Mouse (Mus musculus) myocyte (in vitro differentiated cells): ENCODE measurements at regions not wholly inside any gene's neighbourhood (a gene's known extent, or its start where the extent isn't known, plus 50 kb on each side); places are given as distances from the start of the nearest gene placed in this dataset.

ENCODE experiments used
- E2F4 ChIP-seq: IDR thresholded peaks from one replicate; pipeline ENCODE4 v1.6.1; 2011; ENCODE audit warnings: mild to moderate bottlenecking, control low read depth, moderate library complexity; ENCODE audit not compliant: insufficient read depth
- MAX ChIP-seq: IDR thresholded peaks from one replicate; pipeline ENCODE4 v1.6.1; 2011; ENCODE audit warnings: low read depth, mild to moderate bottlenecking, control low read depth
- MYOD1 ChIP-seq, 3 experiments: IDR thresholded peaks; one replicate each; pipeline ENCODE4 v1.6.1; 2011; ENCODE audit warnings: control low read depth in 2 of 3, low read depth in 2 of 3, mild to moderate bottlenecking in 2 of 3, moderate library complexity in 1 of 3; ENCODE audit not compliant: insufficient read length in 2 of 3, control insufficient read depth in 1 of 3
- POLR2A ChIP-seq: IDR thresholded peaks from one replicate; pipeline ENCODE4 v1.6.1; 2011; ENCODE audit warnings: low read depth, mild to moderate bottlenecking, control low read depth, moderate library complexity; ENCODE audit not compliant: insufficient read length
- POLR2AphosphoS2 ChIP-seq: IDR thresholded peaks from one replicate; pipeline ENCODE4 v1.6.1; 2011; ENCODE audit warnings: low read depth, control low read depth; ENCODE audit not compliant: insufficient read length
- REST ChIP-seq: IDR thresholded peaks from one replicate; pipeline ENCODE4 v1.6.1; 2011; ENCODE audit warnings: mild to moderate bottlenecking, control low read depth, moderate library complexity; ENCODE audit not compliant: insufficient read depth, insufficient read length
- SRF ChIP-seq: IDR thresholded peaks from one replicate; pipeline ENCODE4 v1.6.1; 2011; ENCODE audit warnings: low read depth; ENCODE audit not compliant: control insufficient read depth, insufficient read length
- TCF12 ChIP-seq: IDR thresholded peaks from one replicate; pipeline ENCODE4 v1.6.1; 2011; ENCODE audit warnings: mild to moderate bottlenecking, control low read depth; ENCODE audit not compliant: poor library complexity, insufficient read depth, severe bottlenecking
- TCF3 ChIP-seq: IDR thresholded peaks from one replicate; pipeline ENCODE4 v1.6.1; 2011; ENCODE audit warnings: low read depth, control low read depth; ENCODE audit not compliant: insufficient read length
- USF1 ChIP-seq: IDR thresholded peaks from one replicate; pipeline ENCODE4 v1.6.1; 2011; ENCODE audit warnings: low read depth, mild to moderate bottlenecking, control low read depth, moderate library complexity

DNA sequence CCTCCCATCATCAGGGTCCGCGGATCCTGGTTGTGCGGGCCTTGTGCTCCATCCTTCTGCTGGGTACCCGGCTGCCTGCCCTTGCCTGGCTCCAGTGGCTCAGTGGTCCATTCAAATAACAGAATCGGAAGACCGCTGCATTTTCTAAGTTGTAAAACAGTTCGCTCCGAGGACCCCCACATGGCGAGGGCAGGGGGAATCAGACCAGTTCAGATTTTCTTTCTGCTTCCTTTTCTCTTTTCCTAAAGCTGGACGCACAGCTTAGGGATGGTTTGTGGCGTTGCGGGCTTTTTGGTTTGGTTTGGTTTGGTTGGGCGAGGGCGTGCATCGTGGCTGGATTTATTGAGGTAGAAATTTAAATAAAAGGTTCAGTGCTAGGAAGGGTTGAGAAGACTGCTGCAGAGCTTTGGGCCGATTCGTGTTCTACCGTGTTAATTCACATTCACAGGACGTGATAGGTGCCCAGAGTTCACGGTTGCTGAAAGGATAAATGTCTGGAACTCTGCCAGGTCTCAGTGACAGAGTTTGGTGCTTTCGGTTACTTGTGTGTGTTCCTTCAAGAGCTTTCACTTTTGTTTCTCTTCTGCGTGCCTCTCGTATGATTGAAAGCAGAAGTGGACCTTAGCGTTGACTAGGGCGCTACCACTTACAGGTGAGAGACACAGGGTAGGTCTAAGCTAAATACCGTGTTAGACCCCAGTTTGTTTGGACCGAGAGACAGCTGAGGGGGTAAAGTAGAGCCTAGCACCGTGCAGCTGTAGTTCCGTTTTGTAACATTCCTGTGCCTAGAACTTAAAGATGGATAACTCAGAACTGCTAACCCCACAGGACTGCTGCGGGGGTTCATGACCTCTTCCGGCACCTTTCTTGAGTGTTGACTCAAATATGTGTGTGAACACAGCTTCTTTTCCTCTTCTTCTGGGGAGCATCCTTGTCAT is 61.9 kb upstream of the Ak4 start:
- TF ChIP-seq TCF12 (no peak), MYOD1 (IDR thresholded peaks at IDR 0.05; ENCODE audit: control insufficient read depth in 1 of 3, insufficient read length in 2 of 3, low read depth in 2 of 3) (no peak), POLR2AphosphoS2 (no peak), TCF3 (no peak), POLR2A (no peak), MAX (no peak), USF1 (no peak), E2F4 (no peak), REST (no peak), SRF (no peak)
